Mouse (Mus musculus): ENCODE results near the gene Tapbp.

- TF ChIP-seq MYOG (IDR thresholded peaks at IDR 0.05; ENCODE audit: control insufficient read depth in 1 of 3, insufficient read depth in 1 of 3, insufficient read length in 2 of 3, low read depth in 2 of 3) (no peak), POLR2A (IDR thresholded peaks at IDR 0.05; ENCODE audit: insufficient read length, low read depth) (no peak), CEBPB (IDR thresholded peaks at IDR 0.05; ENCODE audit: insufficient read depth, poor library complexity, severe bottlenecking) (no peak)
These were observed 5.8 kb upstream of the Tapbp start for GRCm38 (mm10) chr17:33909869-33910250.
